Mouse (Mus musculus) neural tube, embryonic 11.5 days (tissue): ENCODE data around the gene Gp9. TPM values are rescaled to one million over a fixed set of nuclear protein-coding genes. Genes with fewer than 3 reads are reported as not detected.

Experiments used
- ATAC-seq: fragments of 200-750 bp; cut with Nextera tagmentation; 2 replicates; pipeline ENCODE4 v1.8.0; 2017; ENCODE audit warnings: moderate number of reproducible peaks, mild to moderate bottlenecking, moderate TSS enrichment, moderate library complexity; ENCODE audit not compliant: insufficient read depth, low FRiP score, low TSS enrichment
- DNase-seq: peaks from one replicate; pipeline ENCODE4 v3.0.0-alpha.2; 2015; ENCODE audit warnings: low spot score
- H3K27ac ChIP-seq: fragments of 300-500 bp; sonication (generic); 2 replicates; pipeline ENCODE4 v1.5.1; 2014; ENCODE audit warnings: low read depth, mild to moderate bottlenecking, low read length
- H3K27me3 ChIP-seq: fragments of 300-500 bp; sonication (generic); 2 replicates; pipeline ENCODE4 v1.6.1; 2014; ENCODE audit warnings: mild to moderate bottlenecking, low read length, mixed read lengths; ENCODE audit not compliant: control insufficient read depth, insufficient read depth
- H3K36me3 ChIP-seq: fragments of 300-500 bp; sonication (generic); 2 replicates; pipeline ENCODE4 v1.6.1; 2014; ENCODE audit warnings: mild to moderate bottlenecking, low read length, moderate library complexity, mixed read lengths; ENCODE audit not compliant: control insufficient read depth, insufficient read depth
- H3K4me1 ChIP-seq: fragments of 300-500 bp; sonication (generic); 2 replicates; pipeline ENCODE4 v1.6.1; 2014; ENCODE audit warnings: low read length, mixed read lengths; ENCODE audit not compliant: control insufficient read depth, insufficient read depth
- H3K4me2 ChIP-seq: fragments of 300-500 bp; sonication (generic); 2 replicates; pipeline ENCODE4 v1.6.1; 2014; ENCODE audit warnings: low read depth, mild to moderate bottlenecking, moderate library complexity
- H3K4me3 ChIP-seq: fragments of 300-500 bp; sonication (generic); 2 replicates; pipeline ENCODE4 v1.5.1; 2014; ENCODE audit warnings: low read depth, low read length
- H3K9ac ChIP-seq: fragments of 300-500 bp; sonication (generic); 2 replicates; pipeline ENCODE4 v1.6.1; 2014; ENCODE audit warnings: mild to moderate bottlenecking, low read length
- H3K9me3 ChIP-seq: fragments of 300-500 bp; sonication (generic); 2 replicates; pipeline ENCODE4 v1.6.1; 2016; ENCODE audit warnings: low read length; ENCODE audit not compliant: control insufficient read depth
- WGBS: fragments of 180-500 bp; shearing (Covaris S2); extraction: QIAGEN DNeasy Blood & Tissue Kit; methylation state at CpG from one replicate; pipeline ENCODE4 v1.1.7; 2014; 5-methylcytosine and 5-hydroxymethylcytosine counted together
- polyA plus RNA-seq: library from polyadenylated mRNA; unstranded; fragments of >200 nt; fragmentation: Nextera tagmentation; extraction: Ambion mirVana; gene quantifications from 2 replicates; pipeline ENCODE4 v1.2.1, GENCODE M21; 2014

Gp9 gene
- polyA plus RNA-seq, 1 experiment from 2014 or later: 2.6 TPM

GRCm38 (mm10) chr6:87776663-87777062, 1.2 kb upstream of the Gp9 start:
- Histone ChIP-seq H3K36me3 (no peaks in the 10 kb centered on the region), H3K27me3 (no peaks in the 10 kb centered on the region), H3K9me3 (no peaks in the 10 kb centered on the region), H3K4me2 (no peak overlapping the region), H3K4me1 (no peaks in the 10 kb centered on the region), H3K4me3 (no peak overlapping the region), H3K9ac (no peak overlapping the region), H3K27ac (no peak overlapping the region)
- 100% methylated on average over 1 of the region's 1 CpGs for WGBS
- DNase-seq: no peak
- ATAC-seq: no peak

GRCm38 (mm10) chr6:87778294-87779173, 662 bp downstream of the Gp9 start:
- no peak overlapping the region for H3K27ac ChIP-seq
- H3K36me3 ChIP-seq: no peaks in the 10 kb centered on the region
- no peaks in the 10 kb centered on the region for H3K27me3 ChIP-seq
- no peak overlapping the region for H3K4me2 ChIP-seq
- no peak overlapping the region for H3K4me3 ChIP-seq
- ATAC-seq (no peak), DNase-seq (no peak)
- no peaks in the 10 kb centered on the region for H3K9me3 ChIP-seq
- H3K9ac ChIP-seq: no peak overlapping the region
- no peaks in the 10 kb centered on the region for H3K4me1 ChIP-seq
- WGBS: 86% methylated on average over 11 of the region's 11 CpGs

GRCm38 (mm10) chr6:87779174-87780165, 1.6 kb downstream of the Gp9 start:
- Histone ChIP-seq H3K36me3 (no peaks in the 10 kb centered on the region), H3K9ac (no peak overlapping the region), H3K9me3 (no peaks in the 10 kb centered on the region), H3K4me1 (no peaks in the 10 kb centered on the region), H3K27ac (no peak overlapping the region), H3K27me3 (no peaks in the 10 kb centered on the region), H3K4me3 (no peak overlapping the region), H3K4me2 (no peak overlapping the region)
- 86% methylated on average over 11 of the region's 11 CpGs for WGBS
- DNase-seq: no peak
- ATAC-seq: no peak

- DNase-seq: no peak
- Histone ChIP-seq H3K9me3 (no peaks in the 10 kb centered on the region), H3K9ac (no peak overlapping the region), H3K27me3 (no peaks in the 10 kb centered on the region), H3K4me1 (no peaks in the 10 kb centered on the region), H3K4me2 (no peak overlapping the region), H3K36me3 (no peaks in the 10 kb centered on the region), H3K27ac (no peak overlapping the region), H3K4me3 (no peak overlapping the region)
- WGBS: 82% methylated on average over 10 of the region's 10 CpGs
- ATAC-seq: no peak
Measured at GRCm38 (mm10) chr6:87780546-87781301, 2.9 kb downstream of the Gp9 start.

- DNase-seq (no peak), ATAC-seq (no peak)
- no peak overlapping the region for H3K4me2 ChIP-seq
- H3K9me3 ChIP-seq: no peaks in the 10 kb centered on the region
- no peaks in the 10 kb centered on the region for H3K36me3 ChIP-seq
- no peaks in the 10 kb centered on the region for H3K27me3 ChIP-seq
- H3K4me1 ChIP-seq: no peaks in the 10 kb centered on the region
- H3K27ac ChIP-seq: no peak overlapping the region
- 78% methylated on average over 8 of the region's 8 CpGs for WGBS
- no peak overlapping the region for H3K4me3 ChIP-seq
- H3K9ac ChIP-seq: no peak overlapping the region
Measured at GRCm38 (mm10) chr6:87784033-87784432, 6.2 kb downstream of the Gp9 start.

- Histone ChIP-seq H3K4me1 (no peaks in the 10 kb centered on the region), H3K9ac (no peak overlapping the region), H3K4me2 (no peak overlapping the region), H3K27ac (no peak overlapping the region), H3K27me3 (no peaks in the 10 kb centered on the region), H3K36me3 (no peaks in the 10 kb centered on the region), H3K4me3 (no peak overlapping the region), H3K9me3 (no peaks in the 10 kb centered on the region)
- ATAC-seq (no peak), DNase-seq (no peak)
- WGBS: 93% methylated on average over 5 of the region's 5 CpGs
Measured at GRCm38 (mm10) chr6:87786621-87787020, 8.7 kb downstream of the Gp9 start.

GRCm38 (mm10) chr6:87787108-87787890, 9.4 kb downstream of the Gp9 start:
- Histone ChIP-seq H3K4me3 (no peak overlapping the region), H3K27ac (no peak overlapping the region), H3K4me2 (no peak overlapping the region), H3K9me3 (no peaks in the 10 kb centered on the region), H3K9ac (no peak overlapping the region), H3K4me1 (no peaks in the 10 kb centered on the region), H3K36me3 (no peaks in the 10 kb centered on the region), H3K27me3 (no peaks in the 10 kb centered on the region)
- no peak for ATAC-seq
- no peak for DNase-seq
- 75% methylated on average over 6 of the region's 6 CpGs for WGBS
